Mouse (Mus musculus) urinary bladder, postnatal 4 days (tissue): ENCODE data around the gene Fam13a.

Experiments
- DNase-seq, 2 experiments: peaks; one replicate each; pipeline ENCODE4 v3.0.0; 2021 to 2022; ENCODE audit warnings: low spot score in 2 of 2

The Fam13a gene

DNA sequence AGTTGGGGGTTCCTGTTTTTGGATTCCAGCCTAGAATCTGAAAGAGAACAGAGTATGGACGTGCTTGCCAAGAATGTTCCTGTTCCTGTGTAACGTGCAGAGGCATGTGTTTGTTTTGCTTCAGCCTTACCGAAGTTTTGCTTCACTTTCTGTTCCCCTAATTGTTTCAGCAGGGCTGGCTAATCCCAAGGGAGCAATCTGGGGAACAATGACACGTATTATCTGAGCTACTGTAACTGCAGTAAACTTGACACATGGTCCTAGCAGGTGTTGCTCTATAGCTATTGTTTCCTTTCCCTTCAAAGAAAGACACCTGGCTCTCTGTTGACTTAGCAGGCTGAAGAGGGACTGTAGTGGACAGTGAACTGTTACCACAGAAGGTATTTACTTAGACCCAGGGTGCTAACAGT, 25.3 kb downstream of the Fam13a start:
- DNase-seq: no peak

DNA sequence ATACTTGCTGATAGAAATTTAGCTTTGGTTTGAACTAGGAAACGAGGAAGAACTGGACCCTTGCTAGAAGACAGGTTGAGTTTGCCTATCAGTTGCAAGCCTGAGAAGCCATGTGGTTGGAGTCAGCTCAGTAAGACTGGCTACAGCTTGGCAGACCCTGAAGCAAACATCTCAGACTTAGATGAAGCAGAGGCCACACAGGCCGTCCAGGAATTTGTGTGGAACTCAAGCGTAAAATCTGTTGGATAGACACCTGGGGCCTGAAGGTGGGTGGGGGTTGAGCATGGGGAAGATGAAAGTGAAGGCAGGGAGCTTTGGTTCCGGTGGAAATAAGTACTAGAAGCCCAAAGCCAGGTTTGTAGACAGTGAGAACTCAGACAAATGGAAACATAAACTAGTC, 25.8 kb downstream of the Fam13a start:
- no peak for DNase-seq

DNA sequence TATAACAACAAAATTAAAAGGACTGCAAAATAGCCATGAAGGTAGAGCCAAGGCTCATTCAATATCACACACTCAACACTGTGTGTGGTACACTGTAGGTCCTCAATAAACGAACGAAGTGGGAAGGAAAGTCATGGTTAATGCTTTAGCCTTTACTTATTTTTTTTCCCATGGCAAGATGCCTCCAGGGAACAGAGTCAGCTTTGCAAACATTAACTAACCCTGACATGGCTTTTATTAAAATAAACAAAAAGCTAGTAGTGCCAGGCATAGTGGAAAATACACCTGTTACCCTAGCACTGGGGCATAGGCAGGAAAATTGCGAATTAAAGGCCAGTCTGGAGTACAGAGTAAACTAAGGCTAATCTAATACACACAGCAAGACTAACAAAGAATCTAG, 35.2 kb downstream of the Fam13a start:
- no peak for DNase-seq

DNA sequence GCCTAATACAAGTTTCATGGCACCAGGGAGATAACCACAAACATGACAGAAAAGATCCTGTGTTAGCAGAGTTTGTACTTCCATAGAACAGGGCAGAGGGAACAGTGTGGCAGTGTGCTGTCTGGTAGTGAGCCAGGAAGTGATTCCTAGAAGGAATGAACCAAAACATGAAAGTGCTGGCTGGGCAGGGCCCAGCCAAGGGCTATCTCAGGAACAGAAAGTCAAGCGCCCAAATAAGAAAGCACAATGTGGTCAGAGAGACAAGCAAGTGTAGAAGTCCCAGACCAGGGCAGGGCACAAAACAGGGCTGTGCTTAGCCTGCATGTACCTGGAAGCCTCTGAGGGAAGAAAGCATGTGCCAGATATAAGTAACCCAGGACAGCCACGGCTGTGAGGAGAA, 35.6 kb downstream of the Fam13a start:
- no peak for DNase-seq

DNA sequence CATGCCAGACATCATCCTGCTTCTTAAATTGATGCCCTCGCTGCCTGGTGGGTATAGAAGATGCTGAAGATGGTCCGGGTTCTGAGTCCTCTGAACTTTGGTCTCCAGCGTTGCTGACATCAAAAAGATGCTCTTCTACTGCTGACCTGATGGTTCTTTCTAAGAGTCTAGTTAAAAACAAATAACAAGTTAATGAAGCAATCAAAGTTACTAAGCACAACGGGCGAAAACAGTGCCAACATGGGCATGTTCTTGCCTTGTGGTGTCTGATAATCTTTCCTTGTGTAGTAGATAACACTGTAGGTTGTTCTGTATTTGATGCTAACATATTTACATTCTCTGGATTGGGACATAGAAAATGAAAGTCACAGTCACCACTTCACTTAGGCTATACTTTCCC, 37.2 kb downstream of the Fam13a start:
- no peak for DNase-seq

DNA sequence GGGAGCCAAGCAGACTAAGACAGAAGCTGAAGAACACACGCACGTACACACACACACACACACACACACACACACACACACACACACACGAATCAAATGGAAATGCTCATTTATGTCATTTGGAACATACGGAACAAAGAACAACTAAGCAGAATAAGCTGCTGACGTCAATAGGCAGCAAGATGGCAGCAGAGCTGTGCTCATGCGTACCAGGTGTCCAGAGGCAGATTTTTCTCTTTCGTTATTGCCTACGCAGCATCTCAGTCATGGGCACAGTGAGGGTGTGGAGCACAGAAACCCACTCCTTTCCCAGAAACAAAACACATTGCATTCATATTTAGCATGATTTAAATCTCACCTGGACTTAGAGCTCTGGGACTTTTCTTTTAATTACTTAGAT, 39.2 kb downstream of the Fam13a start:
- DNase-seq: no peak

DNA sequence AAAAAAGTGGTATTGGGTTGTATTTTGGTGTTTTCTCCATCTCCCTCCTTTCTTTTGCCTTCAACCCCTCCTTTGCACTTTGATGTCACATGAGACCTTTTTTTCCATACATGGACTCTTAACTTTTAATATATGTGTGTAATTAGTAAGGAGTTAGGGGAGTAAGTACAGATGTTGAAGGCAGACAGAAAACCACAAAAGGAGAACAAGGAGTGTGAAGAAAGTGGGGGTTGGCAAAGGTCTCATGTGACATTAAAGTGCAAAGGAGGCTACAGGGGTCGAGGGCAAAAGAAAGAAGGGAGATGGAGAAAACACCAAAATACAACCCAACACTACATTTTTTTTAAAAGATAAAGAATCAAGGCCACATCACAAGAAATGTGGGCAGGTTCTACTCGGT, 49.1 kb downstream of the Fam13a start:
- no peak for DNase-seq

DNA sequence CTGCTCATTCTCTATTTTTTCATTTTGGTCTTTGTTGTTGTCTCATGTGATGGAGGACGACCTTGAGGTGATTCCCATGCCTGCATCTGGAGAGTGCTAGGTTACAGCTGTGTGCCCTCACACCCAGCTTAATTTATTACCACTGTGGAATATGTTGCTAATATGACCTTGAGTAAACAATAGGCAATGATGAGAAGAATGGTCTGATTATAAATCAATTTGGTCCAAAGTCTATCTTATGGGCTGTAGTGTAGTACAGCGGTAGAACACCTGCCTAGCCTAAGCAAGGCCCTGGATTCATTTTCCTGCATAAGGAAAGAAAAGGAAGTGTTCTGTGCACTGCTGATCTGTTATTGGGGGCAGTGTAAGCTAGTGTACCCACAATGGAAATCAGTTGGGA, 49.9 kb downstream of the Fam13a start:
- no peak for DNase-seq

DNA sequence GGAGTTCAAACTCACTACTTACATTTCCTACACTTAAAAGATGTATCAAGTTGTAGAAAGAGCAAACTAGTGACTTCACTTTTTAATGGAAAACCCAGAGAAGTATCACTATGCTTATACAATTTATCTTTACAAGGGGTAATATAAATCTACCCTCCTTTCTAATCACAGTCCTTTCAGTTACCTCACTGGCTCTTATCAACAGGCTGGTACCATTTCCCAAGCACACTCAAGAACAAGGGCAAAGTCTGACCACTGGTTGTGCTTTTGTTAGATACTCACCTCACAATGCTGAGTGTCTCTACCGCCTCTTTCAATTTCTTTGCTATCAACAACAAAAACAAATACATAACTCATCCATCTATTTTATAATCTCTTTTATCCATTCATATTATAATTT, 51.5 kb downstream of the Fam13a start:
- no peak for DNase-seq

DNA sequence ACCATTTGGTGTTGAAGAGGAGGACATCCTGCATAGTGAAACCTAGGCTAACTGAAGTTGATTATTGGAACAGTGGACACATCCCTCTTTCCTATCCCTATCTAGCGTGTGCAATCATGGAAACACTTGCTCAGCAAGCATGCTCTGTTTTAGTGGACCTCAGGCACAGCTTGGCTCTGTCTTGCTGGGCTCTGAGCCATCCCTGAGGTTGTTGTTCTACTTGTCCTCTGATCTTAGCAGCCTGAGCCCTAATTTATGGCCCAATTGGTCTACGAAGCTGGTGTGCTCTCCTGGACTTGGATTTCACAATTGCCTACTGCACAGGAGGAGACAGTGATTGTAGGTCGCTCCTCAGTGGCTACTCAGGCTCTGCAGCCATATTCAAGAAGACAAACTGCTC, 56.1 kb downstream of the Fam13a start:
- no peak for DNase-seq

DNA sequence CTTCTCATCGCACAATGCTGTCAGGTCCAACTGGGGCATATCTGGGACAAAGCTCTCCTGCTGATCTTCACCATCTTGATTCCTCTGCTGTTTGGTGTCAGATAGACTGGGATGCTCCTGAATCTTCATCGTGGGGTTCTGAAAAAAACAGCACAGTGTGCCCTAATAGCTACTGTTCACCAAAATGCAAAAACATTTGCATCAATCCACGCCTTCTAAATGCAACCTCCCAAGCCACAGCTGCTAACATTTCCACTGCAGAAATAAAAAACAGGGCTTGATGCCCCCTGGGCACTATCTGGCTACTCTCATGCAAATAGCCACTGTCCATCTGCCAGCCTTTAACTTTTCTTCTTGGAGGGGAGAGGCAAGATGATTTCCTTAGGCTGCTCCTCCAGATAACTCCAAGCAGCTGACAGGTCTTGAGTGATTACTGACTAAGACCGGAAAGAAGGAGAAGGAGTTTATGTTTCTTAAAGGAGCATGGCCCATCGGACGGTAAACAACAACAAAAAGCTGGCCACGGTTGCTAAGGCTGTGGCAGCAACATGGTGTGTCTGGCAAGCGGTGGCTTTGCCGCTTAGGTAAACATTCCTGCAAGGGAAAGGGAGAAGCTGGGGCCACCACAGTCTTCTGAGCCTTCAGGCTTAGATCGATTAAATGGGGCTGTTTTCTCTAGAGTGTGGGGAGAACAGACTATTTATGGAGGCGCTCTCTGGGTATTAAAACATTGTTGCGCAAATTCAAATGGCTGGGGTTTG, 59.1 kb downstream of the Fam13a start:
- DNase-seq: no peak

DNA sequence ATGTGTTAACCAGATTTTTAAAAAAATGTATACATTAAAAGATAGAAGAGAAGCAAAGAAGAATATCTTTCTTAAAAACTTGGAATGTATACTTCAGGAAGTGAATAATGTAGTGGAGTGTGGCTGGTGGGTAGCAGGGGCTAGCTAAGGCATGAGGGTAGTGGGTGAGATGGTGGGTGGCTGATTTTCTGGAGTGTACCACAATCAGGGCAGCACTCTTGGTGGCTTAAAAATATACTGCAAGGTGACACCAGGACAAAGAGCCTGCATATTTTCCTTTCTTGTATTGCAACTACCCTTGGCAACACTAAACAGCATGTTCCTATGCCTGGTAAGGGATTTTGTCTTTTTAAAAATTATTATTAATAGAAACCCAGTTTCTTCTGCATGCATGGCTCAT, 59.8 kb downstream of the Fam13a start:
- DNase-seq: no peak

DNA sequence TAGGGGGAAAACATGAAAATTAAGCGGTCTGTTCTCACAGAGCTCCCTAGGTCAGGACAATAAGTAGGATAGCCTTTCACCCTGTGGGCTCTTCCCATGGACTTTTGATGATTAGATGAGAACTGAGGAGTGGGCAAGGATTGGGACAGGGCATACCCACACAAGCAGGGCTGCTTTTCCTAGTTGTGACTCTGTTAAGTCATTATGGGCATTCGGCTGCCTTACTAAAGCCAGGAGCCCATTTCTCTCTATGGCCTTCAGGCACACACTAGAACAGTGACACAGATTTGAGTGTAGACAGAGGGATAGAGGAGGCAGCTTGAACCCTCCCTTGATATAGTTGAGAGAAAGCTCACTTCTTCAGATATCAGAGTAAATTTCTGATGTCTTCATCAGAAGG, 60.3 kb downstream of the Fam13a start:
- DNase-seq: no peak

DNA sequence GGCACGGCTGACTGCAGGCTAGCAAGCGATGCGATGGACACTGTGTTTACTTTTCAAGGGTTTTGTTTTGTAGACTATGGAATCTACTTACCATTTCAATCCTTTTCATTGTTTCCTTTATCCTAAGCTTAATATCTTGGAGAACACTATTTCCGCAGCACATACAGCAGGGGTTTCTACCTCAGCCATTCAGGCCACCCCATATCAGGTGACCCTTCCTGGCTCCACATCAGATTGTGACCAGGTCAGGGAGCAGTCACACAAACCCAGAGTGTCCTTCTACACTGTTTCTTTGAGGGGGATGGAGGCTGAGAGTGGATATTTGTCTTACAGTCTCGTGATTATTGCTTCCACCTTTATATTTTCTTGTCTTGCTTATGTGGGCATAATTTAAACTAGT, 61.7 kb downstream of the Fam13a start:
- no peak for DNase-seq

DNA sequence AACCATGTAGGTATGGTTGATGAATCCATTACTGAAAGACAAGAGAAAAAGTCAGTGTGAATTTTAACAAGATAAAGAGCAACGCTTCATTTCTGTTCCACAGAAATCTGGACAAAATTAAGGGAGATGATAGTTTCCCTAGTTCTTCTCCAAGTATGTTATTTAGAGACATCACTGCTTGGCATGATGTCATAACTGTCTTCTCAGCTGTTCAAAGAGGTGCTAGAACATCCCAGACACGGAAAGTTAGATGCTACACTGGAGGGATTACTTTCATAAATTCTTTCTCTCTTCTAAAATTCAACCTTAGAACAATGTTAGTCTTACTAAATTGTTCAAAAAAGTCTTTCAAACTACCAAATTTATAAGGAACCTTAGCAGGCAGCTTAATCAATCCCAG, 63.8 kb downstream of the Fam13a start:
- DNase-seq: no peak

DNA sequence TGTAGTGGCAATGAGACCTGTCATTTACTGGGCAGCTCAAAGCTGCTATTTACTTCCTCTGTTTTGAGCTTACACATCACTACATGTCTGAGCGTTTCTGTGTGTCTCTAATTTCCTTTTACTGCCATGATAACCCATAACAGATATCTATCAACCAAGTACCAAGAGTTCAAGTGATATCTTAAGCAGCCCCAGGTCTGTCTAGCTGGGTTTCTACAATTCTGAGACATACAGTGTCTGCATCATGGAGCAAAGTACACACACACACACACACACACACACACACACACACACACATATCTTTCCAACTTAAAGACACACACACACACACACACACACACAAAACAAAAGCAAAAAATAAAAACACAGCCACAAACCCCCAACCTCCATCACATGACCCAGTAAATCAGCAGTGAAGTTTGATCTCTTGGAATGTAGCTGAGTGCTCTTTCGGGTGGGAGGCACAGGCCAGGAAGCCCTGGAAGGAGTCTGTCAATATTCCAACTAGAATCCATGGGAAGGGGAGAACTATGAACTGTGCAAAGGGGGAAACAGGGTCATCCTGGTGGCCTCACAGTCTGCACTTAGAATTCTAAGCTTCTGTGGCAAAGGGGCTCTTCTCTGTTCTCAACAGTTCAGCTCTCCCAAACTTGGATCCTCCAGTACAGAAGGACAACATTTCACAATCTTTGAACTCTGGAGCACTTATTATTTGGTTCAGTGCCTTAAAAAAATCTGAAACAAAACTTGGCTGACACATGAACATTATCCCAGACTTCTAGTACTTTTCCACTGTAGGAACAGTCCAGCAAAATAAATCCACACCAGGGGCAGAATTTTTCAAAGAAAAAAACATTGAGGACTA, 73.0 kb downstream of the Fam13a start:
- no peak for DNase-seq

DNA sequence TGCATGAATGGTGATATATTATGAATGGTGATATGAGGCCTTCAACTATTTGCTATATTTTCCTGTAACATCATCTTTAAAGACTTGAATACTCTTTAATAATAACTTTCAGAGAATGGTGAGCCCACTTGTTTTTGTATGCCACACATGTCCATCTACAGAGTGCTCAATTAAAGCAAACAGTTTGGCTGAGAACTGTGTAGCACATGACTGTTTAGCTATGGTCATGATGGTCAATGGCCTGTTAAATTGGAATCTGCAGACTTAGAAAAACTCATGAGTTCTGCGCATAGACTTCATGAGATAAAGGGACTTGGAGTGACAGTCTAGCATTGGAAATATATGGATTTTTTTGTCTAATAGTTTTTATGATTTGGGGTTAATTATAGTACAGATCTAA, 73.9 kb downstream of the Fam13a start:
- no peak for DNase-seq

DNA sequence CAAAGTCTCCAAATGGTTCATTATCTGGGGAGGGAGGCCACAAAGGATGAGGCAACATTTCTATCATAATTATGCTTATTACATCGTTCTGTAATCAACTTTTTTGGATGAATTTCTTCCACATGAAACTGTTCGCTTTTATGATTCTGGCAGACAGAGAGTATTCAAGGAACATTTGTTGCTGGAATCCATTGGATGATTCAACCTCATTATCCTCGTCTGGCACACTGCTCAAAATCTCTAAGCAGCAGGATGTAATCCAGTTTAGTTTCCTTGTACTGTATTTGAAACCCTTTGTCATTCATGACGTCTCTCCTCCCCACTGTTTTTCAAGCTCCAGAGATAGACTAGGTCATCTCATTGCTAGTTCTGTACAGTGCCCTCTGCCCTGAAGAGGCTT, 77.5 kb downstream of the Fam13a start:
- DNase-seq: no peak

DNA sequence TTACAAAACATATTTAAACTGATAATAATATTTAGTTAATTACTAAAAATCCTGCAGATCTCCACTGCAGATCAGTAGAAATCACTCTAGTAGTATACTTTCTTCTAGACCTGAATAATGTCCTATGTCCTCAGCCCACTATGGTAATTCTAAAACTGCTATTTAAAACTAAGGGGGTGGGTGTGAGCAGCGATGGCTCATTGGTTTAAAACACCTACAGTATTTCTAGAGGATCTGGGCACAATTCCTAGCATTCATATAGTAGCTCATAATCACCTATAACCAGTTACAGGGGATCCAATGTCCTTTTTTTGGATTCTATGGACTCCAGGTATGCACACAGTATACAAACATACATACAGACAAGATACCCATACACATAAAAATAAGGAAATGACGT, 78.1 kb downstream of the Fam13a start:
- no peak for DNase-seq

DNA sequence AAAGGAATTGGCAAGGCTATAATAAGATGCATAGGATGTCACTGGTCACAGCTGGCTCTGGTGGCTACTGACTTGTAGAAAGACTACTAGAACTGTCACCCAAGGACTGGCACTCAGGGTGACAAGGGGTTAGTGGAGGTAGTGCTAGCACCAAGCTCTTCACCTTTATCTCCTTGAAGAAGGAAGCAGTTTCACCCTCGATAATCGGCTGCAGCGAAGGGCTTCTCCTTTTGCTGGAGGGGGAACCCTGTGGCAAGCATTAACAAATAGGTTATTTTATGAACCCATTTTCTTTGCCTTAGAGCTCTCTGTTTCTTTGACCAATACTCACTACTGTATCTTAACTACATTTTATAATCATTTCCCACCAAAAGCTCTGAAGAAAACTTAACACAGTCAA, 80.4 kb downstream of the Fam13a start:
- no peak for DNase-seq

DNA sequence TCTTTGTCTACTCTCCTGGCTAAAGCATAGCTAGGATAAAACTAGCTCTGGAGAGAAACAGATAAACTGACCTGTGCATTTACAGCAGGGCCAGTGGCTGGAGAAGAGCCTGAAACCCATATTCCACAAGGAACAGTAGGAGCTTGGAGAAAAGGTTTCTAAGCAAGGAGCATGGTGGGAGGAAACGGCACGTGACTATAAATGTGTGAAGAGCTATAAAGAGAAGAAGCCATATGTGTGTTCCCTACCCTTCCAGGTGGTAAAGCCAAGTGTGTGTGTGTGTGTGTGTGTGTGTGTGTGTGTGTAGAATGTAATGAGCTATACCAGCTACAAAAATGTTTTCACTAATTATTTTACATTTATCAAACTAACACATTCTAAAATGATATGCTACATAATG, 82.1 kb downstream of the Fam13a start:
- no peak for DNase-seq

DNA sequence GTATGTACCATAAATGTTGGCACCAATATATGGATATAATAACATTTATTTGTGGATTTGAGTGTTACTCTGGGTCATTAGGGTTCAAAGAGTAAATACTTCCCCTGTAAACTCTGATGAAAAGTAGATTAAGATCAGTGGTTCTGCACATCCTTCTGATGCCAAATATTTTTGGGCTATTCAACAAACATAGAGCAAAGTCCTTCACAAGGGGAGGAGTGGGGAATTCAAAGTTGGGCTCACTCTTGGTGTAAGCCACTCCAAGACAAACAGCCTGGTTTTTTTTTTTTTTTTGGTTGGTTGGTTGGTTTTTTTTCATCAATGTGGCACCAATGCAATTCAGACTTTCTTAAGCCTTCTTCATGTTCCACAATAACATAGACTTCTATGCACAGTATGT, 86.6 kb downstream of the Fam13a start:
- no peak for DNase-seq

DNA sequence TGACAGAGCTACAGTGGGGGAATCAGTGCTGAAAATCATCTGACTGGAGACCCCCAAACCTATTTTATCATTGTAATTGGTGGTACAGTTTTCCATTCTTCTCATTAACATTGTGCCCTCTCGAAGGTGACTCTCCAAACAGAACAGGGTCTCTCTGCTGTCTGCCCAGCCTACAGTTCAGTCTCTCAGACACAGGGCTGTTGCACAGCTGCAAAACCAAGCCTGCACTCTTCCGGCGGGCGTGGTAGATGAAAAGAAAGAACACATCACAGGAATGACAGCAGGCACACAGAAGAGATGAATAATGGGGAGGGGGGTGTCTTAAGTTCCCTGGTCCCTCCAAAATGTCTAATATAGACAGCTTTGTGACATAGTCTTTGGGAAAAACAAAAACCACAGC, 90.2 kb downstream of the Fam13a start:
- no peak for DNase-seq
